Mouse (Mus musculus) macrophage (primary cell): ENCODE measurements around the gene Gprc5b. TPM values are rescaled to one million over a fixed set of nuclear protein-coding genes. Genes with fewer than 3 reads are reported as not detected.

Experiments
- H3K27ac ChIP-seq: fragments of 350-480 bp; formaldehyde crosslinking; 2 replicates; pipeline ENCODE4 v1.9.0; 2021
- H3K36me3 ChIP-seq: fragments of 350-480 bp; formaldehyde crosslinking; 2 replicates; pipeline ENCODE4 v1.9.0; 2021; ENCODE audit errors: inconsistent target
- H3K4me3 ChIP-seq: fragments of 350-480 bp; formaldehyde crosslinking; 2 replicates; pipeline ENCODE4 v1.9.0; 2021; ENCODE audit errors: inconsistent target
- H3K79me2 ChIP-seq: fragments of 350-480 bp; formaldehyde crosslinking; 2 replicates; pipeline ENCODE4 v1.9.0; 2021; ENCODE audit errors: inconsistent target
- WGBS: methylation state at CpG from one replicate; pipeline ENCODE4 v1.1.7; 2026; ENCODE audit warnings: inconsistent platforms; ENCODE audit not compliant: missing documents; 5-methylcytosine and 5-hydroxymethylcytosine counted together
- polyA plus RNA-seq: library from polyadenylated mRNA; stranded (reverse); fragments of 250-400 nt; gene quantifications from 3 replicates; pipeline ENCODE4 v1.2.4, GENCODE M21; 2018; ENCODE audit warnings: inconsistent platforms

Gprc5b gene
- polyA plus RNA-seq, 1 experiment from 2014 or later: 19.6 TPM

DNA sequence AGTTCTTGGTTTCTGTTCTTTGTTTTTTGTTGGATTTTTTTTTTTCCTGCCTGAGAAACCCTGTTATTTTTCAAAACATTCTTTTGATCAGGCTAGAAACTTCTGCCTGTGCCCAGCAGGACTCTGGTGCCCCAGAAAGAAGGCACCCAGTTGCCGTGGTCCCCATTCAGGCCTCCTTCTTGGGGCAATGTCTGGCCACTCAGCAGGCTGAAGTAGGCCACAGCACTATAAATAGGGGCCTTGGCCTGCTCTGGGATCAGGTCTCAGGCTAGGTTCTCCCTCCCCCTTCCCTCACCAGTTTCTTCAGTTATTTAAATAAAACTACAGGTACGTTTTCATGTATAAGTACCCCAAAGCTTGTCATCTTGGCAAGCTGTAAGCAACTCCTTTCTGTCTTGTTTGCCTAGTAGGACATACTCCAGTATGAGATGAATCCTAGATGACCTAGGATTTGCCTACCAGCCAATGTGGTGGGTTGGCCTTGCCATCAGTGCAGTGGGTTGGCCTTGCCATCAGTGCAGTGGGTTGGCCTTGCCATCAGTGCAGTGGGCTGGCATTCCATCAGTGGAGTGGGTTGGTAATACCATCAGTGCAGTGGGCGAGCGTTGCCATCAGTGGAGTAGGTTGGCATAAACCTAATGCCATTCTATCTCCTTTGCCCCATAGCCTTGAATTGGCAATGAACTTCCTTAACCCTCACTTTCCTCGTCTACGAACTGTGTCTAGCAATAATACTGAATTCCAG, 68.3 kb downstream of the Gprc5b start:
- H3K79me2 ChIP-seq: no peaks in the 10 kb centered on the region
- H3K27ac ChIP-seq: no peak overlapping the region
- no peak overlapping the region for H3K4me3 ChIP-seq
- 88% methylated on average over 6 of the region's 6 CpGs for WGBS
- H3K36me3 ChIP-seq: no peaks in the 10 kb centered on the region

DNA sequence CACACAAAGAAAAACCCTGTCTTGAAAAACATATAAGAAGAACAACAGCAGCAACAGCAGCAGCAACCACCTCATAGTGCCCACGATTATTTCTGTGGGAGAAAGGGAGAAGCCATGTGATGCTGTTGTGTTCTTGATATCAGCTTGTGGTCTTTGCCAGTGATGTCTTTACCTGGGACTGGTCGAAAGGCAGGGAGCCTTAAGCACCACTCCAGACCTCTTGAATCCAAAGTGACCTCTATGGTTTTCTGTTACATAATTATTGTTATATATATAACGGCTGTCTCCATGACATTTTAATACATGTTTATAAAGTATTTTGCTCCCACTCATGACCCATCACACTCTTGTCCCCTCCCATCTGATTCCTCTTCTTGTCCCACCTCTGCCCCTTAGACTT, 69.5 kb downstream of the Gprc5b start:
- H3K27ac ChIP-seq: no peak overlapping the region
- no peak overlapping the region for H3K4me3 ChIP-seq
- no peaks in the 10 kb centered on the region for H3K36me3 ChIP-seq
- no peaks in the 10 kb centered on the region for H3K79me2 ChIP-seq
- 100% methylated on average over 3 of the region's 3 CpGs for WGBS

DNA sequence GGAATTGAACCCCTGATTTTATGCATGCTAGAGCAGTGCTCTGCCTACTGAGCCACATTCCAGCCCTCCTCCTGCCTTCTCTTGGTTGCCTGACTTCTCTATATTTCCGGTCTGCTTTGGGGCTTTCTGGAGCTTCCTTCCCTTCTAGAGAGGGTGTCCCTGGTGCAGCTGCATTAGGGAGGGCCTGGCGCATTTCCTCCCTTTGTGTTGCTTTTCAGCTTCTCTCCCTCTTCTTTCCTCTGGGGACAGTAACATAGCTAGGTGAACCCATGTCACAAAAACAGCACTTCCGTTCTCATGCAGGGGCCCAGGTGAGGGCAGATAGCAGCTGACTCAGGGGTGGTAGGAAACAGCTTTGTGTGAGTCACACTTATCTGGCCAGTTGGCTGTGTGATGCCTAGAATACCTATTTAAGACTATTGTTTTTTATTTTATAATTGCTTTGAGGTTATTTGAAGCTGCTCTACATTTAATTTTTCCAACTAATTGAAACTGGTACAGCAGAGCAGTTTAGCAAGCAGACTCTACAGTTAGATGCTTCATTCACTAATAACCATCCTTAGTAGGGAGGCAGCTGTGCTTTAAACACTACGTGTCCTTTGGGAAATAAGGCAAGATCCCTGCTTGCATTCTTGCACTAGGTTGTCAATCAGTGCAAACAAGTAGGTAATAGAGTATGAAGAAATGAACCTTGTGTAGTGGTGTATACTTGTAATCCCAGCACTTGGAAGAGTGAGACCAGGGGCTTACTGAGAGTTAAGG, 72.4 kb downstream of the Gprc5b start:
- no peak overlapping the region for H3K27ac ChIP-seq
- H3K36me3 ChIP-seq: no peaks in the 10 kb centered on the region
- 47% methylated on average over 3 of the region's 4 CpGs for WGBS
- no peak overlapping the region for H3K4me3 ChIP-seq
- no peaks in the 10 kb centered on the region for H3K79me2 ChIP-seq

Other genes starting within 250 kb of the Gprc5b start
- gene Iqck, start 139.5 kb downstream of the Gprc5b start, polyA plus RNA-seq: 1.2 to 2.7 TPM (median 1.6 TPM) in 3 replicates
- gene Knop1, start 139.0 kb downstream of the Gprc5b start, polyA plus RNA-seq: 29.4 to 58.4 TPM (median 42.2 TPM) in 3 replicates
- not detected in 3 replicates for gene Gpr139, start 189.4 kb upstream of the Gprc5b start, polyA plus RNA-seq